Mouse (Mus musculus) CH12.LX (cell line): ENCODE measurements at regions not wholly inside any gene's neighbourhood (a gene's known extent, or its start where the extent isn't known, plus 50 kb on each side); places are given as distances from the start of the nearest gene placed in this dataset.

Source experiments
- DNase-seq: peaks from one replicate; pipeline ENCODE4 v3.0.0-alpha.2; 2013; ENCODE audit errors: extremely low read depth
- H3K27ac ChIP-seq: 2 replicates; pipeline ENCODE4 v1.5.1; 2012; ENCODE audit warnings: low read depth, mild to moderate bottlenecking, control low read depth, moderate library complexity; ENCODE audit not compliant: insufficient read depth
- H3K27me3 ChIP-seq: replicated peaks from 2 replicates; pipeline ENCODE3; 2012; ENCODE audit warnings: inconsistent platforms
- H3K36me3 ChIP-seq, 2 experiments: replicated peaks in 1 of 2; 2 replicates each; pipeline versions ENCODE3 to v1.6.1; 2012; ENCODE audit warnings: inconsistent platforms in 1 of 2, low read length in 1 of 2, mild to moderate bottlenecking in 1 of 2, mixed read lengths in 1 of 2, moderate library complexity in 1 of 2; ENCODE audit not compliant: control insufficient read depth in 1 of 2, insufficient read depth in 1 of 2
- H3K4me1 ChIP-seq, 2 experiments: 2 replicates each; pipeline ENCODE4 v1.6.1; 2012; ENCODE audit warnings: inconsistent platforms in 1 of 2, moderate library complexity in 1 of 2; ENCODE audit not compliant: insufficient read depth in 2 of 2, control insufficient read depth in 1 of 2
- H3K4me2 ChIP-seq: 2 replicates; pipeline ENCODE4 v1.6.1; 2012; ENCODE audit warnings: low read depth, mild to moderate bottlenecking, control low read depth; ENCODE audit not compliant: poor library complexity, insufficient read depth, severe bottlenecking
- H3K4me3 ChIP-seq, 3 experiments: fragments of 150-350 bp in 1 of 3; sonication (generic) in 1 of 3; replicated peaks in 1 of 3; 2 replicates each; pipeline versions ENCODE3 to v1.5.1; 2011 to 2012; ENCODE audit warnings: low read depth in 2 of 3, low read length in 2 of 3, mild to moderate bottlenecking in 2 of 3, moderate library complexity in 2 of 3, control low read depth in 1 of 3, improper control_type of control experiment in 1 of 3, inconsistent platforms in 1 of 3, mixed read lengths in 1 of 3; ENCODE audit not compliant: poor library complexity in 1 of 3
- H3K79me2 ChIP-seq: replicated peaks from 2 replicates; pipeline ENCODE4 v1.6.1; 2012; ENCODE audit warnings: mild to moderate bottlenecking, moderate library complexity; ENCODE audit not compliant: control insufficient read depth, poor library complexity, insufficient read depth, severe bottlenecking; ENCODE audit errors: extremely low read depth
- H3K9ac ChIP-seq: 2 replicates; pipeline ENCODE4 v1.6.1; 2012; ENCODE audit warnings: low read depth, mild to moderate bottlenecking, control low read depth, moderate library complexity; ENCODE audit not compliant: insufficient read depth
- H3K9me3 ChIP-seq: replicated peaks from 2 replicates; pipeline ENCODE3; 2012; ENCODE audit warnings: low read length, inconsistent platforms, mixed read lengths
- BHLHE40 ChIP-seq: IDR thresholded peaks from 2 replicates; pipeline ENCODE4 v1.6.1; 2011; ENCODE audit warnings: mild to moderate bottlenecking, low read depth, low read length, improper control_type of control experiment
- CHD2 ChIP-seq: IDR thresholded peaks from 2 replicates; pipeline ENCODE4 v1.6.1; 2011; ENCODE audit warnings: low read length, improper control_type of control experiment
- CTCF ChIP-seq, 2 experiments: IDR thresholded peaks in 1 of 2; conservative IDR thresholded peaks in 1 of 2; 2 replicates each; pipeline ENCODE4 v1.5.1; 2011 to 2012; ENCODE audit warnings: low read depth in 2 of 2, low read length in 2 of 2, improper control_type of control experiment in 1 of 2, inconsistent platforms in 1 of 2, mild to moderate bottlenecking in 1 of 2, moderate library complexity in 1 of 2
- IRF4 ChIP-seq: IDR thresholded peaks from 2 replicates; pipeline ENCODE4 v1.6.1; 2014; ENCODE audit warnings: low read depth, mild to moderate bottlenecking, inconsistent platforms, low read length, improper control_type of control experiment
- JUND ChIP-seq: conservative IDR thresholded peaks from 2 replicates; pipeline ENCODE4 v1.6.1; 2011; ENCODE audit warnings: low read depth, low read length, improper control_type of control experiment
- KAT2A ChIP-seq: IDR thresholded peaks from 2 replicates; pipeline ENCODE4 v1.6.1; 2012; ENCODE audit warnings: low read length, improper control_type of control experiment, inconsistent platforms; ENCODE audit not compliant: insufficient replicate concordance
- MAX ChIP-seq: IDR thresholded peaks from 2 replicates; pipeline ENCODE4 v1.6.1; 2011; ENCODE audit warnings: low read length, improper control_type of control experiment
- MAZ ChIP-seq: IDR thresholded peaks from 2 replicates; pipeline ENCODE4 v1.6.1; 2012; ENCODE audit warnings: low read depth, mild to moderate bottlenecking, inconsistent platforms, low read length, improper control_type of control experiment, moderate library complexity
- MEF2A ChIP-seq: IDR thresholded peaks from 2 replicates; pipeline ENCODE4 v1.6.1; 2014; ENCODE audit warnings: low read depth, mild to moderate bottlenecking, inconsistent platforms, low read length, improper control_type of control experiment, borderline replicate concordance
- MYC ChIP-seq: IDR thresholded peaks from 2 replicates; pipeline ENCODE4 v1.6.1; 2011; ENCODE audit warnings: low read depth, mild to moderate bottlenecking, improper control_type of control experiment, low read length
- NELFE ChIP-seq: IDR thresholded peaks from 2 replicates; pipeline ENCODE4 v1.6.1; 2011; ENCODE audit warnings: low read depth, low read length, improper control_type of control experiment
- NRF1 ChIP-seq: IDR thresholded peaks from 2 replicates; pipeline ENCODE4 v1.6.1; 2014; ENCODE audit warnings: low read depth, mild to moderate bottlenecking, inconsistent platforms, low read length, improper control_type of control experiment, moderate library complexity
- PAX5 ChIP-seq: IDR thresholded peaks from 2 replicates; pipeline ENCODE4 v1.6.1; 2012; ENCODE audit warnings: low read length, inconsistent platforms, mixed read lengths
- POLR2A ChIP-seq: IDR thresholded peaks from 2 replicates; pipeline ENCODE4 v1.6.1; 2011; ENCODE audit warnings: low read depth, mild to moderate bottlenecking, improper control_type of control experiment, low read length
- POLR2AphosphoS2 ChIP-seq: IDR thresholded peaks from 2 replicates; pipeline ENCODE4 v1.6.1; 2011; ENCODE audit warnings: low read depth, low read length, improper control_type of control experiment
- RAD21 ChIP-seq: IDR thresholded peaks from 2 replicates; pipeline ENCODE4 v1.6.1; 2011; ENCODE audit warnings: low read depth, mild to moderate bottlenecking, low read length, improper control_type of control experiment, moderate library complexity
- RCOR1 ChIP-seq: conservative IDR thresholded peaks from 2 replicates; pipeline ENCODE4 v1.6.1; 2012; ENCODE audit warnings: low read depth, mild to moderate bottlenecking, inconsistent platforms, low read length, improper control_type of control experiment
- TBP ChIP-seq: conservative IDR thresholded peaks from 2 replicates; pipeline ENCODE4 v1.6.1; 2011; ENCODE audit warnings: low read depth, low read length, improper control_type of control experiment
- TCF12 ChIP-seq: IDR thresholded peaks from 2 replicates; pipeline ENCODE4 v1.6.1; 2014; ENCODE audit warnings: low read depth, mild to moderate bottlenecking, inconsistent platforms, low read length, improper control_type of control experiment
- USF1 ChIP-seq: IDR thresholded peaks from 2 replicates; pipeline ENCODE4 v1.6.1; 2014; ENCODE audit warnings: low read depth, mild to moderate bottlenecking, inconsistent platforms, low read length, improper control_type of control experiment
- USF2 ChIP-seq: conservative IDR thresholded peaks from 2 replicates; pipeline ENCODE4 v1.6.1; 2011; ENCODE audit warnings: low read depth, low read length, improper control_type of control experiment
- ZKSCAN1 ChIP-seq: IDR thresholded peaks from 2 replicates; pipeline ENCODE4 v1.6.1; 2012; ENCODE audit warnings: low read depth, inconsistent platforms, low read length, improper control_type of control experiment, borderline replicate concordance
- ZMIZ1 ChIP-seq: IDR thresholded peaks from 2 replicates; pipeline ENCODE4 v1.6.1; 2012; ENCODE audit warnings: low read depth, mild to moderate bottlenecking, inconsistent platforms, low read length, improper control_type of control experiment
- ZNF384 ChIP-seq: IDR thresholded peaks from 2 replicates; pipeline ENCODE4 v1.6.1; 2012; ENCODE audit warnings: low read depth, low read length, improper control_type of control experiment, inconsistent platforms
- dilution Hi-C: fragments of 300-500 bp; cut with MboI; formaldehyde crosslinking; loops from 2 replicates; pipeline ENCODE4 v1.14.3; 2020; ENCODE audit warnings: low sequenced_read_pairs; ENCODE audit not compliant: extremely low pct_unique_long_range_greater_than_20kb, extremely low pct_ligation_motif_present
- in situ Hi-C: fragments of 300-500 bp; cut with MboI; formaldehyde crosslinking; loops from 3 replicates; pipeline ENCODE4 v1.14.3; 2019; ENCODE audit warnings: low sequenced_read_pairs, low pct_ligation_motif_present, low pct_unique_long_range_greater_than_20kb, mixed read lengths

- no peak overlapping the region for H3K4me2 ChIP-seq
- H3K9ac ChIP-seq = no peak overlapping the region
- in situ Hi-C loops = no loop called here
- H3K27ac ChIP-seq = no peak overlapping the region
- no peaks in the 10 kb centered on the region for H3K36me3 ChIP-seq
- no peaks in the 10 kb centered on the region for H3K79me2 ChIP-seq
- no peaks in the 10 kb centered on the region for H3K27me3 ChIP-seq
- dilution Hi-C loops = no loop called here
- DNase-seq = no peak
- H3K9me3 ChIP-seq = peaks cover 2% of the 10 kb centered on the region
- TF ChIP-seq POLR2AphosphoS2 (no peak), POLR2A (no peak), NELFE (no peak), CHD2 (no peak), RAD21 (no peak), JUND (no peak), BHLHE40 (no peak), ZKSCAN1 (no peak), MEF2A (no peak), IRF4 (no peak), NRF1 (no peak), TCF12 (no peak), ZMIZ1 (no peak), RCOR1 (no peak), CTCF (conservative IDR thresholded peaks at IDR 0.05 in 1 of 2, IDR thresholded peaks at IDR 0.05 in 1 of 2; ENCODE audit: low read depth in 2 of 2, low read length in 2 of 2) (no peak), MYC (no peak)
- H3K4me3 ChIP-seq = no peak overlapping the region
- H3K4me1 ChIP-seq = no peaks in the 10 kb centered on the region
These were observed 163.7 kb downstream of the Cand1 start for GRCm38 (mm10) chr10:119076100-119076566.

- H3K4me1 ChIP-seq = no peaks in the 10 kb centered on the region
- H3K79me2 ChIP-seq = no peaks in the 10 kb centered on the region
- in situ Hi-C loops = no loop called here
- no peaks in the 10 kb centered on the region for H3K36me3 ChIP-seq
- no peak overlapping the region for H3K9ac ChIP-seq
- H3K4me3 ChIP-seq = no peak overlapping the region
- no peaks in the 10 kb centered on the region for H3K27me3 ChIP-seq
- no peak overlapping the region for H3K27ac ChIP-seq
- H3K9me3 ChIP-seq = peaks cover 2% of the 10 kb centered on the region
- no peak for TF ChIP-seq NRF1
- TF ChIP-seq MAX = no peak
- TF ChIP-seq MYC = no peak
- TF ChIP-seq MAZ = no peak
- TF ChIP-seq TBP = no peak
- no peak for TF ChIP-seq USF1
- TF ChIP-seq USF2 = no peak
- no peak for TF ChIP-seq CTCF (conservative IDR thresholded peaks at IDR 0.05 in 1 of 2, IDR thresholded peaks at IDR 0.05 in 1 of 2; ENCODE audit: low read depth in 2 of 2, low read length in 2 of 2)
- TF ChIP-seq BHLHE40 = no peak
- TF ChIP-seq KAT2A = no peak
- TF ChIP-seq ZNF384 = no peak
- no peak for TF ChIP-seq IRF4
- TF ChIP-seq MEF2A = no peak
- no peak for TF ChIP-seq PAX5
- no peak overlapping the region for H3K4me2 ChIP-seq
- dilution Hi-C loops = no loop called here
- DNase-seq = no peak
These were observed 165.0 kb downstream of the Cand1 start for GRCm38 (mm10) chr10:119074887-119075286.
